Mouse (Mus musculus) skeletal muscle tissue, adult 2 months (tissue): Measurements from ENCODE around the gene Efcab12.

Experiments
- DNase-seq: peaks from one replicate; pipeline ENCODE4 v3.0.0-alpha.2; 2012; ENCODE audit warnings: low read depth, low spot score

Gene Efcab12

GRCm38 (mm10) chr6:115791842-115792686 is 46.1 kb downstream of the Efcab12 start:
- peak; percentile 82 for DNase-seq

GRCm38 (mm10) chr6:115791016-115791415 is 47.2 kb downstream of the Efcab12 start:
- no peak for DNase-seq

GRCm38 (mm10) chr6:115782781-115783180 is 55.4 kb downstream of the Efcab12 start:
- DNase-seq: no peak

GRCm38 (mm10) chr6:115776363-115776762 is 61.8 kb downstream of the Efcab12 start:
- peak; percentile 27 for DNase-seq

- DNase-seq: peak; percentile 91
Observed at GRCm38 (mm10) chr6:115775838-115776237, 62.4 kb downstream of the Efcab12 start.

GRCm38 (mm10) chr6:115774501-115774921 is 63.7 kb downstream of the Efcab12 start, which contains the start of gene Cand2:
Gene Cand2 (plus strand): TSS chr6:115774538.
- peak; percentile 29 for DNase-seq

- DNase-seq: no peak
Observed at GRCm38 (mm10) chr6:115773966-115774413, 64.2 kb downstream of the Efcab12 start.

- no peak for DNase-seq
Observed at GRCm38 (mm10) chr6:115772604-115773003, 65.6 kb downstream of the Efcab12 start.

- no peak for DNase-seq
Observed at GRCm38 (mm10) chr6:115772201-115772600, 66.0 kb downstream of the Efcab12 start.

- DNase-seq: no peak
Observed at GRCm38 (mm10) chr6:115770852-115771251, 67.4 kb downstream of the Efcab12 start.

GRCm38 (mm10) chr6:115770059-115770670 is 68.0 kb downstream of the Efcab12 start:
- DNase-seq: no peak

GRCm38 (mm10) chr6:115768207-115768606 is 70.0 kb downstream of the Efcab12 start:
- DNase-seq: no peak

- DNase-seq: no peak
Observed at GRCm38 (mm10) chr6:115767357-115767756, 70.9 kb downstream of the Efcab12 start.

GRCm38 (mm10) chr6:115764179-115764578 is 74.0 kb downstream of the Efcab12 start:
- no peak for DNase-seq

- DNase-seq: no peak
Observed at GRCm38 (mm10) chr6:115761995-115762756, 76.0 kb downstream of the Efcab12 start, which contains the start of gene Tmem40. Gene Tmem40 (minus strand): TSS chr6:115762410.

GRCm38 (mm10) chr6:115760982-115761381 is 77.2 kb downstream of the Efcab12 start:
- no peak for DNase-seq
